Mouse (Mus musculus): ENCODE results near the gene Tmem203.

Tmem203 gene

GRCm38 (mm10) chr2:25255284-25255779 lies at the start of gene Tmem203:
TSS of gene Tmem203 (plus strand) at chr2:25255439.
- DNase-seq (ENCODE audit: low spot score): peak; percentile 87

- no peak for DNase-seq (ENCODE audit: low spot score)
Observed at GRCm38 (mm10) chr2:25207593-25207992, 47.6 kb upstream of the Tmem203 start.

GRCm38 (mm10) chr2:25210686-25211085 lies 44.6 kb upstream of the Tmem203 start:
- DNase-seq (ENCODE audit: low spot score): no peak

DNA sequence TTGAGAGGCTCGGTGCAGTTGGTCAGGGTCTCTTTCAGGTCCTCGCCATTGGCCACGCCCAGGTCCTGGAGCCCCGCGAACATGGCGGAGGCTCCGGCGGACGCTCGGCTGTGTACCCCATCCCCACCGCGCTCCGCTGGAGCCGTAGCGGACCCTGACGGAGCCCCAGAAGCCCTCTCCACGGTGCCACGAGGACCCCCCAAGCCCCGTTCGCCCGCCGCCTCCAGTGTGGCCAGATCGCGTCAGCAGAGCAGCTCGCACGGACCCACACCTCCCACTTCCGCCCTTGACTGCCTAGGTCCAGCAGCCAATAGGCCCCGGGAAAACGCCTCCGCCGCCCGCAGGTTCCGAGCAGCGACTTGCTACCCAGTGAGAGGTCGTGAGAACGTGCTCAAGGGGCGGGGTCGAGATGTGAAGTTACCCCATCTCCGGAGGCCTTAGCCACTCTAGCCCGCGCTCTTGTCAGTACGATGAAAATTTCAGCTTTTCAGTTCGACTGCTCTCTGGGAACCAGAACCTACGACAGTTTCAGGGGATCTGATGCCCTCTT lies 44.0 kb upstream of the Tmem203 start, which contains the start of gene Nelfb:
TSS of gene Nelfb (minus strand) at position 369 of the 550 bp plus-strand sequence.
- peak; percentile 94 for DNase-seq (ENCODE audit: low spot score)

- no peak for DNase-seq (ENCODE audit: low spot score)
Observed at GRCm38 (mm10) chr2:25213266-25213865, 41.9 kb upstream of the Tmem203 start.

DNA sequence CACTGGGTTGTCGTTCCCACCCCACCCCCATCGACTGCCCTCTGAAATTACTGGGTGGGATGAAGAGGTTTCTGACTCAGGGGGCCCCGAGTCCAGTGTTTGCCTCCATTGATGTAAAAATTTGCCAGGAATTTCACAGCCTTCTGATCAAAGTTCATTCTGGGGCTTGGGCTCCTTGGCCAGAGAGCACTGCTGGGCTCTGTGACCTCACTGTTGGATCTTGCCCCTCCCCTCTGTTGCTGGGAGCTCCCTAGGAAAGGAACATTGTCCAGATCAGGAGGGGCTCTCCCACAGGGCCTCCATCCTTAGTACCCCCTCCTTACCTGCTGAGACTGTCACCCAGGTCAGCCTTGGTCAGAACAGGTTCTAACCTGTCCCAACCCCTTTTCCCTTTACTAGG lies 40.8 kb upstream of the Tmem203 start, which contains the start of gene Stpg3:
TSS of gene Stpg3 (minus strand) at position 194 of the 400 bp plus-strand sequence.
- DNase-seq (ENCODE audit: low spot score): no peak

DNA sequence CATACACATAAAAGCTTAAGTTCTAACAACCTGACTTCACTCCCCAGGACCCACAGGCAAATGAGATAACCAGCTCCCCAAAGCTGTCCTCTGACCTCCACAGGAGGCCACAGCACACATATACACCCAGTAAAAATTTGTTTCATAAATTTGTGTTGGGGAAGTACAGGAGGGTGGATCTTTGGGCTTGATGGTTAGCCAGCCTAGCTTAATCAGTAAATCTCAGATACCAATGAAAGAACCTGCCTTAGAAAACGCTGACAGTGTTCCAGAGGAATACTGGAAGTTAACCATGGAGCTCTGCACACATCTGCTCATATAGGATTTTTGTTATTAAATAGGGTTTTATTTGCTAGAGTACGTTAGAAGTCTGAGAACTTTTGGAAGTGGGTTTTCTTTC lies 37.6 kb upstream of the Tmem203 start:
- DNase-seq (ENCODE audit: low spot score): no peak

DNA sequence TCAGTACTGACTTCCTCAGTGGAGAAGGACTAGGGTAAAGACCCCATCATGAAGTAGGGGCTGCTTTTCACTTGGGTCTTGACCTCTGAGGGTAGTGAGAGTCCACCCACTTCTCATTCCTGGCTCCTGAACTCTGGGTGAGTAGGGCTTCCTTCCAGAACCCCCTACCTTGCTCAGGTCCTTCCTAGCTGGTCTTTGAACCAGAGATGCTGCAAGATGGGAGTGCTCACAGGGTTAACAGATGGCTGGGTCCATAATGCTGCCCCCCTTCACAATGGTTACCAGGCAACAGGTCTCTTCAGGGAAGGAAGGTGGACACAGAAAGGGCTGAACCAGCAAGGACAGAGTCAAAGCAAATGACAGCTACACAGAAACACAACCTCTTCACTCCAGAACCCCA lies 36.8 kb upstream of the Tmem203 start, which contains the start of gene Fam166a:
TSS of gene Fam166a (plus strand) at position 301 of the 400 bp plus-strand sequence.
- DNase-seq (ENCODE audit: low spot score): no peak

GRCm38 (mm10) chr2:25221331-25221772 lies 33.9 kb upstream of the Tmem203 start:
- no peak for DNase-seq (ENCODE audit: low spot score)

DNA sequence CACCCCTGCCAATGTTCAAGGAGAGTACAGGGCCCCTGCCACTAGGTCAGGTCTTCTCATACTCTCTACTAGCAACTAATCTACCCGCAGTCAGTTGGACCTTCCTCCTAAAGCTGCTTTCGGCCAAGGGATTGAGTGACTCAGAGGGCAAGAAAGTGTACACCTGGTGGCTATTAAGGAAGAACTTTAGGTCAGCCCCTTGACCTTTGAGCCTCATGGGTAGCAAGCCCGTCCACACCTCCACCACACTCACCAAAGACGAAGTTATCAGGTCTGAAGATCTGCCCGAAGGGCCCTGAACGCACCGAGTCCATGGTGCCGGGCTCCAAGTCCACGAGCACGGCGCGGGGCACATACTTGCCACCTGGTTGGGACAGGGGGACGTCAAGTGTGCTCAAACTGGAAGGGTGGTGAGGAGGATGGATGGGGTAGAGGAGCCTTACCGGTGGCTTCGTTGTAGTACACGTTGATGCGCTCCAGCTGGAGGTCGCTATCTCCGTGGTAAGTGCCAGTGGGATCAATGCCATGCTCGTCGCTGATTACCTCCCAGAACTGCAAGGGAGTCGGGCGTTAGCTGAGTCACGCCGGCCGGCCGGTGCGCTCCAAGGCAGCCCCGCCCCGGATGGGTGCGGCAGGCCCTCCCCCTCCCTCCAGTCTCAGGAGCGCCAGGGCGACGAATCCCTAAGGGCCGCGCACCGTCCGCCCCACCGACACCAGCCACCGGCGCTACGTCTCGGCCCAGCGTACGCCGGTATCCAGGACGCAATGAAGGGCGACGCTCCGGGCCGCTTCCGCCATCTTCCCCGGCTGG lies 31.4 kb upstream of the Tmem203 start:
- peak; percentile 76 for DNase-seq (ENCODE audit: low spot score)

DNA sequence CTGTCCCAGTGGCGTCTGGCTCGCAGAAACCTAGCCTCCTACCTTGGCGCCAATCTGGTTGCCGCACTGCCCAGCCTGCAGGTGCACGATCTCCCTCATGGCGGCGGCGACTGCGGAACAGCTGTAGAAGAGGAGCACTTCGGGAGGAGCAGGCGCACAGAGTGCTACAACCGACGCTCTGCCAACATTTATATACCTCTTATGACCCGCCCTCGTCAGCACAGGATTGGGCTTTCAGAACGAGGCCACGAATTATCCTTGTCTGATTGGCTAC lies 30.8 kb upstream of the Tmem203 start, which contains the start of gene Tubb4b:
TSS of gene Tubb4b (minus strand) at position 211 of the 274 bp plus-strand sequence.
- no peak for DNase-seq (ENCODE audit: low spot score)

- peak; percentile 99 for DNase-seq (ENCODE audit: low spot score)
Observed at GRCm38 (mm10) chr2:25224766-25225752, 30.2 kb upstream of the Tmem203 start.

- DNase-seq (ENCODE audit: low spot score): no peak
Observed at GRCm38 (mm10) chr2:25225811-25226379, 29.3 kb upstream of the Tmem203 start.

DNA sequence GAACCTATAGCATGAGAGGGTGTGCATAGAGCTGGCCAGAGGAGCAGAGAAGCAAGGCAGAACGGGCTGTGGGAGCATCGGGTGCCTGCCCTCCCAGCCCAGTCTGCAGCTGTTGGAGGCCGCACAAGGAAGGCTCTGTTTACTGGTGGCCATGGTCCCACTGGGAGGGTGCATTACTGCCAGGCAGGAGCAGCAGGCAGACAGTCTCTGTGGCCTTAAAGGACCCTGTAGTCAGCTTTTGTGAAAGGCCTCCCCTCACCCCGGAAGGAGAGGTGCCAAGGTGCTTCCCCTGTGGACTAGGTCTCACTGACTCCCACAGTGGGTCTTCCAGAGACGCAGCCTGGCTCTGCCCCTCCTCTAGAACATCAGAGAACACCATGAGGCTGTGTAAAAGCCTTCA lies 28.4 kb upstream of the Tmem203 start:
- DNase-seq (ENCODE audit: low spot score): no peak

DNA sequence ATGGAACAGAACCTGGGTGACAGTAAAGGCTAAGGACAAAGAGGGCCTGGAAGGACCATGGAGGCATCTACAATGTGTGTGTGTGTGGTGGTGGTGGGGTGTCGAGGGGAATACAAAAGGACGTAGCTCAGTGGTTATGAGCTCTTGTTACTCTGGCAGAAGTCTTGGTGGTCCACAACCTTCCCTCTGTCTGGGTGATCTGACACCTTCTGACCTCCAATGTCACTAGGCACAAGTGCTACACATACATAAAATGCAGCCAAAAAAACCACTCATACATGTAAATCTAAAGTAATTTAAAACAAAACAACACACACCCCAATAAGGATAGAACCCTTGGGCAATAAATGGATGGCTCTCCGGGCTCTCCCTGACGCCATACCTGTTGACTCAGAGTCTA lies 27.8 kb upstream of the Tmem203 start:
- no peak for DNase-seq (ENCODE audit: low spot score)

GRCm38 (mm10) chr2:25228431-25228889 lies 26.8 kb upstream of the Tmem203 start:
- peak; percentile 91 for DNase-seq (ENCODE audit: low spot score)

GRCm38 (mm10) chr2:25228995-25229530 lies 26.2 kb upstream of the Tmem203 start:
- DNase-seq (ENCODE audit: low spot score): no peak

GRCm38 (mm10) chr2:25229582-25229981 lies 25.7 kb upstream of the Tmem203 start:
- DNase-seq (ENCODE audit: low spot score): no peak

GRCm38 (mm10) chr2:25230581-25230980 lies 24.7 kb upstream of the Tmem203 start:
- no peak for DNase-seq (ENCODE audit: low spot score)

DNA sequence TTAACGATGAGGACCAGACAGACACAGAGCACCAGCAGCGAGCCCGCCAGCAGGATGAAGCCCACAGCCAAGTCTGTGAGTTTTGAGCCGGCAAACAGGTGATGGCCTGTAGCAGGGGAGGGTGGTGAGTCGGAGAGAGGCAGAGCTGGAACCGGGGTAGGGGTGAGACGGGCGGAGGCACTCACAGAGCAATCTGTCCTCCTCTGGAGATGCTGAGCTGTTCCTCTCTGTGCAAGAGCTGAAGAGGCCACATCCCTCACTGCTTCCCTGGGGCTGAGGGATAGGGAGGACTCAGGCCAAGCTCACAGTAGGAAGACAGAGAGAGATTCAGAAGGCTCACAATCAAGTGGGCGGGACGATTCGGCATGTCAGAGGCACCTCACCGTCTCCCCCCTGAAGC lies 24.2 kb upstream of the Tmem203 start:
- DNase-seq (ENCODE audit: low spot score): no peak

GRCm38 (mm10) chr2:25233421-25233820 lies 21.8 kb upstream of the Tmem203 start:
- no peak for DNase-seq (ENCODE audit: low spot score)
